35 mouse cellular contexts compared by ENCODE assay signal in genomic region chr2:127301883-127302282, GRCm38 (mm10). TPM values are rescaled to one million over a fixed set of nuclear protein-coding genes. Genes with fewer than 3 reads are reported as not detected.
DNase-seq lines count a peak whose midpoint lies in the region; ATAC-seq and TF ChIP-seq lines count a peak whose summit lies in the region.
"Had no signal": no experiment of that assay in that cellular context is flagged by ENCODE, and none has a peak within 500 bp of the region (broad histone marks: within the 10 kb centered on the region; RNA-seq: fewer than 3 reads in every experiment).

No protein-coding gene starts in this region.

- no peak overlapping the region for H3K4me3 ChIP-seq in liver, embryonic 14.5 days (ENCODE audit: insufficient read depth in 1 of 2, low read depth in 2 of 2, low read length in 2 of 2)
- H3K4me3 ChIP-seq in liver, embryonic 12.5 days: no peak overlapping the region
- H3K4me3 ChIP-seq: forebrain, embryonic 12.5 days; heart, embryonic 10.5 days; heart, embryonic 15.5 days; hindbrain, embryonic 15.5 days; limb, embryonic 12.5 days; midbrain, embryonic 15.5 days; neural tube, embryonic 13.5 days had no signal

- H3K27ac ChIP-seq in liver, embryonic 14.5 days: no peak overlapping the region
- no peak overlapping the region for H3K27ac ChIP-seq in liver, embryonic 12.5 days
- H3K27ac ChIP-seq: forebrain, embryonic 12.5 days; heart, embryonic 10.5 days; heart, embryonic 15.5 days; hindbrain, embryonic 15.5 days; limb, embryonic 12.5 days; midbrain, embryonic 15.5 days; neural tube, embryonic 13.5 days had no signal

- H3K9me3 ChIP-seq in liver, embryonic 14.5 days (ENCODE audit: control insufficient read depth, low read length): no peaks in the 10 kb centered on the region
- no peaks in the 10 kb centered on the region for H3K9me3 ChIP-seq in liver, embryonic 12.5 days (replicated peaks)
- H3K9me3 ChIP-seq: forebrain, embryonic 12.5 days; heart, embryonic 10.5 days; heart, embryonic 15.5 days; hindbrain, embryonic 15.5 days; limb, embryonic 12.5 days; midbrain, embryonic 15.5 days; neural tube, embryonic 13.5 days had no signal

- peaks cover 30% of the 10 kb centered on the region for H3K36me3 ChIP-seq in liver, embryonic 14.5 days (replicated peaks; ENCODE audit: control insufficient read depth, insufficient read depth, low read depth)
- peaks cover 51% of the 10 kb centered on the region for H3K36me3 ChIP-seq in liver, embryonic 12.5 days

- H3K4me2 ChIP-seq in liver, embryonic 14.5 days (ENCODE audit: low read depth): no peak overlapping the region
- H3K4me2 ChIP-seq in liver, embryonic 12.5 days: no peak overlapping the region
- H3K4me2 ChIP-seq: forebrain, embryonic 12.5 days; heart, embryonic 15.5 days; hindbrain, embryonic 15.5 days; limb, embryonic 12.5 days; midbrain, embryonic 15.5 days; neural tube, embryonic 13.5 days had no signal

- WGBS in liver, embryonic 14.5 days (ENCODE audit: insufficient replicate concordance): 74% methylated on average over 3 of the region's 3 CpGs
- WGBS in liver, embryonic 12.5 days (ENCODE audit: insufficient replicate concordance): 79% methylated on average over 3 of the region's 3 CpGs

- H3K9ac ChIP-seq in liver, embryonic 14.5 days (replicated peaks): no peak overlapping the region
- no peak overlapping the region for H3K9ac ChIP-seq in liver, embryonic 12.5 days
- H3K9ac ChIP-seq: forebrain, embryonic 12.5 days; forebrain, postnatal 0 days; heart, embryonic 15.5 days; hindbrain, embryonic 15.5 days; limb, embryonic 12.5 days; liver, postnatal 0 days; midbrain, embryonic 15.5 days; neural tube, embryonic 13.5 days had no signal

- 0 out of 2 replicates have a peak, but pooled peaks have one; percentile 11 for ATAC-seq in liver, embryonic 14.5 days (ENCODE audit: insufficient read depth)
- no peak for ATAC-seq in liver, embryonic 12.5 days
- ATAC-seq in erythroblast, adult 5-6 weeks (replicated peaks; ENCODE audit: low FRiP score, poor library complexity, severe bottlenecking): 0 out of 2 replicates have a peak, but pooled peaks have one; percentile 21
- peak; percentile 59 for ATAC-seq in megakaryocyte progenitor cell, adult 5-6 weeks (replicated peaks; ENCODE audit: poor library complexity)
- no peak for ATAC-seq in activated CD4-positive, CD25-positive, alpha-beta regulatory T cell, adult 4 months
- ATAC-seq: forebrain, postnatal 0 days; liver, postnatal 0 days; midbrain, embryonic 15.5 days had no signal

- no peak for TF ChIP-seq EP300 in liver, embryonic 14.5 days (IDR thresholded peaks at IDR 0.05; ENCODE audit: low read depth)

- DNase-seq in liver, embryonic 14.5 days (ENCODE audit: low read depth in 3 of 3, low spot score in 3 of 3): no peak
- no peak for DNase-seq in thymus, postnatal 0 days (ENCODE audit: low spot score)
- DNase-seq in neural tube, embryonic 10.5 days (ENCODE audit: extremely low spot score, low spot score): no peak
- DNase-seq in kidney, adult 8-10 months: no peak
- DNase-seq: adrenal gland, postnatal 25 days; cerebellum, adult 18-20 months; cerebellum, postnatal 10 days; forebrain, postnatal 0 days; heart, postnatal 36 days; kidney, adult 18-20 months; layer of hippocampus, adult 9-11 months; liver, postnatal 0 days; lung, postnatal 36 days; thymus, adult 2 months had no signal

- TF ChIP-seq CTCF in liver, embryonic 14.5 days (IDR thresholded peaks at IDR 0.05; ENCODE audit: low read depth): no peak

- H3K4me1 ChIP-seq in liver, embryonic 14.5 days (replicated peaks; ENCODE audit: control insufficient read depth in 2 of 2, insufficient read depth in 2 of 2, low read length in 1 of 2): no peaks in the 10 kb centered on the region
- H3K4me1 ChIP-seq in liver, embryonic 12.5 days: no peaks in the 10 kb centered on the region
- H3K4me1 ChIP-seq: forebrain, embryonic 12.5 days; heart, embryonic 10.5 days; heart, embryonic 15.5 days; hindbrain, embryonic 15.5 days; limb, embryonic 12.5 days; midbrain, embryonic 15.5 days; neural tube, embryonic 13.5 days had no signal

- no peaks in the 10 kb centered on the region for H3K27me3 ChIP-seq in liver, embryonic 14.5 days (ENCODE audit: control insufficient read depth, insufficient read depth, low read length)
- no peaks in the 10 kb centered on the region for H3K27me3 ChIP-seq in liver, embryonic 12.5 days (replicated peaks)
- H3K27me3 ChIP-seq: forebrain, embryonic 12.5 days; heart, embryonic 15.5 days; hindbrain, embryonic 15.5 days; limb, embryonic 12.5 days; midbrain, embryonic 15.5 days; neural tube, embryonic 13.5 days had no signal

RNA-seq across cellular contexts. Expression of gene Stard7, which starts 31.9 kb away (rescaled TPM):
- 23.3 and 29.8 TPM in 2 replicates for polyA plus RNA-seq in liver, embryonic 14.5 days (2012; rRNA removed)
- polyA plus RNA-seq in liver, embryonic 14.5 days (2014; fragmentation: Nextera tagmentation; extraction: Ambion mirVana): 42.0 and 51.9 TPM in 2 replicates
- 78.4 and 78.5 TPM in 2 replicates for polyA plus RNA-seq in liver, embryonic 12.5 days (2016; fragmentation: Nextera tagmentation; extraction: Ambion mirVana)
- 13.2 and 15.4 TPM in 2 replicates for total RNA-seq in erythroblast, adult 5-6 weeks (2015; ENCODE audit: low replicate concordance)
- 23.7 and 33.6 TPM in 2 replicates for total RNA-seq in erythroblast, adult 5-6 weeks (2017; ENCODE audit: low replicate concordance)
- 69.5 and 79.9 TPM in 2 replicates for total RNA-seq in megakaryocyte progenitor cell, adult 5-6 weeks (2015)
- 134 and 138 TPM in 2 replicates for total RNA-seq in megakaryocyte progenitor cell, adult 5-6 weeks (2017)
- polyA plus RNA-seq in thymus, postnatal 0 days (2015; fragmentation: Nextera tagmentation; extraction: Ambion mirVana): 56.7 and 61.8 TPM in 2 replicates
- polyA plus RNA-seq in activated CD4-positive, CD25-positive, alpha-beta regulatory T cell, adult 4 months (2017; shearing (Covaris generic)): 10 to 100 TPM; 23.4 to 27.2 TPM

RNA-seq across cellular contexts. Expression of gene Dusp2, which starts 34.1 kb away (rescaled TPM):
- 1.1 and 1.8 TPM in 2 replicates for polyA plus RNA-seq in liver, embryonic 14.5 days (2012; rRNA removed)
- 1.5 and 1.7 TPM in 2 replicates for polyA plus RNA-seq in liver, embryonic 14.5 days (2014; fragmentation: Nextera tagmentation; extraction: Ambion mirVana)
- 7.3 and 8.0 TPM in 2 replicates for polyA plus RNA-seq in liver, embryonic 12.5 days (2016; fragmentation: Nextera tagmentation; extraction: Ambion mirVana)
- 3.6 and 5.6 TPM in 2 replicates for total RNA-seq in erythroblast, adult 5-6 weeks (2015; ENCODE audit: low replicate concordance)
- total RNA-seq in erythroblast, adult 5-6 weeks (2017; ENCODE audit: low replicate concordance): 0.34 and 1.5 TPM in 2 replicates
- total RNA-seq in megakaryocyte progenitor cell, adult 5-6 weeks (2015): 76.0 and 76.5 TPM in 2 replicates
- total RNA-seq in megakaryocyte progenitor cell, adult 5-6 weeks (2017): 83.2 and 90.0 TPM in 2 replicates
- polyA plus RNA-seq in thymus, postnatal 0 days (2015; fragmentation: Nextera tagmentation; extraction: Ambion mirVana): 145 and 188 TPM in 2 replicates
- 10 to 100 TPM; 18.6 to 38.6 TPM for polyA plus RNA-seq in activated CD4-positive, CD25-positive, alpha-beta regulatory T cell, adult 4 months (2017; shearing (Covaris generic))

RNA-seq across cellular contexts. Expression of gene Astl, which starts 36.6 kb away (rescaled TPM):
- not detected in 2 replicates for polyA plus RNA-seq in liver, embryonic 14.5 days (2012; rRNA removed)
- polyA plus RNA-seq in liver, embryonic 14.5 days (2014; fragmentation: Nextera tagmentation; extraction: Ambion mirVana): not detected in 2 replicates
- polyA plus RNA-seq in liver, embryonic 12.5 days (2016; fragmentation: Nextera tagmentation; extraction: Ambion mirVana): not detected in 2 replicates
- total RNA-seq in erythroblast, adult 5-6 weeks (2015; ENCODE audit: low replicate concordance): not detected in 2 replicates
- total RNA-seq in erythroblast, adult 5-6 weeks (2017; ENCODE audit: low replicate concordance): not detected in 2 replicates
- total RNA-seq in megakaryocyte progenitor cell, adult 5-6 weeks (2015): 0.15 and 0.30 TPM in 2 replicates
- 0.24 TPM in 1 of 2 replicates, not detected in the other for total RNA-seq in megakaryocyte progenitor cell, adult 5-6 weeks (2017)
- 0.14 and 0.39 TPM in 2 replicates for polyA plus RNA-seq in thymus, postnatal 0 days (2015; fragmentation: Nextera tagmentation; extraction: Ambion mirVana)
- under 1 TPM; 0.28 to 0.37 TPM for polyA plus RNA-seq in activated CD4-positive, CD25-positive, alpha-beta regulatory T cell, adult 4 months (2017; shearing (Covaris generic))
- total RNA-seq: adrenal gland, adult 18-20 months; adrenal gland, postnatal 25 days; forebrain, postnatal 0 days; gastrocnemius, adult 8-10 months; heart, postnatal 36 days; left cerebral cortex, postnatal 25 days; liver, adult 2 months had no signal
- polyA plus RNA-seq: brain, embryonic 14.5 days; cortical plate, adult 2 months; forebrain, embryonic 12.5 days; forebrain, postnatal 0 days; heart, embryonic 15.5 days; hindbrain, embryonic 15.5 days; intestine, embryonic 14.5 days; kidney, embryonic 16.5 days; large intestine, adult 2 months; limb, embryonic 12.5 days; liver, adult 2 months; liver, postnatal 0 days; lung, embryonic 16.5 days; midbrain, embryonic 15.5 days; neural tube, embryonic 13.5 days had no signal

RNA-seq across cellular contexts. Expression of gene Tmem127, which starts 54.2 kb away (rescaled TPM):
- polyA plus RNA-seq in liver, embryonic 14.5 days (2012; rRNA removed): 8.4 and 11.7 TPM in 2 replicates
- polyA plus RNA-seq in liver, embryonic 14.5 days (2014; fragmentation: Nextera tagmentation; extraction: Ambion mirVana): 7.4 and 9.2 TPM in 2 replicates
- 16.0 and 16.4 TPM in 2 replicates for polyA plus RNA-seq in liver, embryonic 12.5 days (2016; fragmentation: Nextera tagmentation; extraction: Ambion mirVana)
- total RNA-seq in erythroblast, adult 5-6 weeks (2015; ENCODE audit: low replicate concordance): 8.3 and 15.0 TPM in 2 replicates
- 13.9 and 20.6 TPM in 2 replicates for total RNA-seq in erythroblast, adult 5-6 weeks (2017; ENCODE audit: low replicate concordance)
- 8.8 and 14.8 TPM in 2 replicates for total RNA-seq in megakaryocyte progenitor cell, adult 5-6 weeks (2015)
- total RNA-seq in megakaryocyte progenitor cell, adult 5-6 weeks (2017): 27.0 and 28.1 TPM in 2 replicates
- 30.7 and 34.2 TPM in 2 replicates for polyA plus RNA-seq in thymus, postnatal 0 days (2015; fragmentation: Nextera tagmentation; extraction: Ambion mirVana)
- polyA plus RNA-seq in activated CD4-positive, CD25-positive, alpha-beta regulatory T cell, adult 4 months (2017; shearing (Covaris generic)): 10 to 100 TPM; 50.2 to 63.5 TPM

RNA-seq across cellular contexts. Expression of gene Ciao1, which starts 54.3 kb away (rescaled TPM):
- 23.2 and 29.1 TPM in 2 replicates for polyA plus RNA-seq in liver, embryonic 14.5 days (2012; rRNA removed)
- polyA plus RNA-seq in liver, embryonic 14.5 days (2014; fragmentation: Nextera tagmentation; extraction: Ambion mirVana): 38.3 and 42.3 TPM in 2 replicates
- 45.0 and 49.7 TPM in 2 replicates for polyA plus RNA-seq in liver, embryonic 12.5 days (2016; fragmentation: Nextera tagmentation; extraction: Ambion mirVana)
- total RNA-seq in erythroblast, adult 5-6 weeks (2015; ENCODE audit: low replicate concordance): 7.9 and 11.1 TPM in 2 replicates
- 17.4 and 30.4 TPM in 2 replicates for total RNA-seq in erythroblast, adult 5-6 weeks (2017; ENCODE audit: low replicate concordance)
- 29.8 and 36.6 TPM in 2 replicates for total RNA-seq in megakaryocyte progenitor cell, adult 5-6 weeks (2015)
- total RNA-seq in megakaryocyte progenitor cell, adult 5-6 weeks (2017): 21.8 and 30.3 TPM in 2 replicates
- polyA plus RNA-seq in thymus, postnatal 0 days (2015; fragmentation: Nextera tagmentation; extraction: Ambion mirVana): 86.2 and 91.2 TPM in 2 replicates
- polyA plus RNA-seq in activated CD4-positive, CD25-positive, alpha-beta regulatory T cell, adult 4 months (2017; shearing (Covaris generic)): 10 to 100 TPM; 33.0 to 49.2 TPM

Comparison
In these comparisons a context has a peak if more than half of its experiments do, and no peak if none do; other contexts are left out.
1. ATAC-seq: peak in liver, embryonic 14.5 days (single experiment), erythroblast, adult 5-6 weeks (single experiment) and megakaryocyte progenitor cell, adult 5-6 weeks (single experiment); none in liver, embryonic 12.5 days (single experiment) and activated CD4-positive, CD25-positive, alpha-beta regulatory T cell, adult 4 months (single experiment).